Mouse (Mus musculus) MEL (cell line): ENCODE data around the gene Gm9774. TPM values are rescaled to one million over a fixed set of nuclear protein-coding genes. Genes with fewer than 3 reads are reported as not detected.

Experiments used
- DNase-seq: peaks from one replicate; pipeline ENCODE4 v3.0.0; 2011; ENCODE audit warnings: low read depth, low spot score
- H3K27ac ChIP-seq: 2 replicates; pipeline ENCODE4 v1.5.1; 2012; ENCODE audit warnings: low read depth, mild to moderate bottlenecking, control low read depth, low read length, moderate library complexity; ENCODE audit not compliant: control insufficient read depth
- H3K27me3 ChIP-seq, 2 experiments: fragments of 150-350 bp in 1 of 2; sonication (generic) in 1 of 2; 2 replicates each; pipeline ENCODE4 v1.6.1; 2012; ENCODE audit warnings: low read length in 2 of 2, mild to moderate bottlenecking in 2 of 2, improper control_type of control experiment in 1 of 2, moderate library complexity in 1 of 2; ENCODE audit not compliant: insufficient read depth in 2 of 2, control insufficient read depth in 1 of 2
- H3K36me3 ChIP-seq, 2 experiments: 2 replicates each; pipeline ENCODE4 v1.6.1; 2012 to 2014; ENCODE audit warnings: low read length in 2 of 2, improper control_type of control experiment in 1 of 2, inconsistent platforms in 1 of 2, mild to moderate bottlenecking in 1 of 2; ENCODE audit not compliant: insufficient read depth in 2 of 2, control insufficient read depth in 1 of 2
- H3K4me1 ChIP-seq, 2 experiments: fragments of 150-350 bp in 1 of 2; sonication (generic) in 1 of 2; 2 replicates each; pipeline ENCODE4 v1.6.1; 2012; ENCODE audit warnings: low read length in 2 of 2, improper control_type of control experiment in 1 of 2, mild to moderate bottlenecking in 1 of 2; ENCODE audit not compliant: insufficient read depth in 2 of 2, control insufficient read depth in 1 of 2
- H3K4me3 ChIP-seq, 2 experiments: fragments of 150-350 bp in 1 of 2; sonication (generic) in 1 of 2; 2 replicates each; pipeline ENCODE4 v1.5.1; 2012; ENCODE audit warnings: low read depth in 2 of 2, low read length in 2 of 2, mild to moderate bottlenecking in 2 of 2, moderate library complexity in 2 of 2, control low read depth in 1 of 2, improper control_type of control experiment in 1 of 2; ENCODE audit not compliant: control insufficient read depth in 1 of 2, insufficient read depth in 1 of 2
- H3K79me2 ChIP-seq: 2 replicates; pipeline ENCODE4 v1.6.1; 2012; ENCODE audit warnings: mild to moderate bottlenecking, low read length, moderate library complexity; ENCODE audit not compliant: control insufficient read depth, poor library complexity, insufficient read depth
- H3K9ac ChIP-seq: 2 replicates; pipeline ENCODE4 v1.6.1; 2012; ENCODE audit warnings: low read depth, mild to moderate bottlenecking, control low read depth, low read length, moderate library complexity; ENCODE audit not compliant: control insufficient read depth, poor library complexity, severe bottlenecking
- H3K9me3 ChIP-seq: fragments of 150-350 bp; sonication (generic); replicated peaks from 2 replicates; pipeline ENCODE4 v1.6.1; 2012; ENCODE audit warnings: mild to moderate bottlenecking, low read length, improper control_type of control experiment, moderate library complexity; ENCODE audit not compliant: insufficient read depth
- CHD1 ChIP-seq: IDR thresholded peaks from 2 replicates; pipeline ENCODE4 v1.6.1; 2012; ENCODE audit warnings: low read depth, mild to moderate bottlenecking, inconsistent platforms, low read length, improper control_type of control experiment
- CHD2 ChIP-seq: IDR thresholded peaks from 2 replicates; pipeline ENCODE4 v1.6.1; 2011; ENCODE audit warnings: low read length, improper control_type of control experiment
- CTCF ChIP-seq, 3 experiments: IDR thresholded peaks in 2 of 3; conservative IDR thresholded peaks in 1 of 3; 2 replicates each; pipeline ENCODE4 v1.5.1; 2011 to 2012; ENCODE audit warnings: low read length in 3 of 3, low read depth in 2 of 3, mild to moderate bottlenecking in 2 of 3, improper control_type of control experiment in 1 of 3, inconsistent platforms in 1 of 3, mixed read lengths in 1 of 3, moderate library complexity in 1 of 3; ENCODE audit not compliant: control insufficient read depth in 1 of 3, insufficient read depth in 1 of 3, poor library complexity in 1 of 3, severe bottlenecking in 1 of 3
- ELF1 ChIP-seq: IDR thresholded peaks from 2 replicates; pipeline ENCODE4 v1.6.1; 2014; ENCODE audit warnings: low read depth, mild to moderate bottlenecking, inconsistent platforms, low read length, improper control_type of control experiment, moderate library complexity
- ETS1 ChIP-seq: IDR thresholded peaks from 2 replicates; pipeline ENCODE4 v1.6.1; 2012; ENCODE audit warnings: low read depth, mild to moderate bottlenecking, inconsistent platforms, low read length, improper control_type of control experiment, moderate library complexity
- HCFC1 ChIP-seq: IDR thresholded peaks from 2 replicates; pipeline ENCODE4 v1.6.1; 2012; ENCODE audit warnings: low read depth, mild to moderate bottlenecking, inconsistent platforms, low read length, improper control_type of control experiment, moderate library complexity
- MAX ChIP-seq: IDR thresholded peaks from 2 replicates; pipeline ENCODE4 v1.6.1; 2011; ENCODE audit warnings: low read length, improper control_type of control experiment
- MAZ ChIP-seq: IDR thresholded peaks from 2 replicates; pipeline ENCODE4 v1.6.1; 2012; ENCODE audit warnings: low read depth, mild to moderate bottlenecking, inconsistent platforms, low read length, improper control_type of control experiment
- MXI1 ChIP-seq: IDR thresholded peaks from 2 replicates; pipeline ENCODE4 v1.6.1; 2011; ENCODE audit warnings: mild to moderate bottlenecking, low read depth, low read length, improper control_type of control experiment
- MYB ChIP-seq: IDR thresholded peaks from 2 replicates; pipeline ENCODE4 v1.6.1; 2011; ENCODE audit warnings: mild to moderate bottlenecking, low read depth, low read length, improper control_type of control experiment
- MYC ChIP-seq: IDR thresholded peaks from 2 replicates; pipeline ENCODE4 v1.6.1; 2011; ENCODE audit warnings: low read depth, mild to moderate bottlenecking, low read length, improper control_type of control experiment, moderate library complexity
- NELFE ChIP-seq: IDR thresholded peaks from 2 replicates; pipeline ENCODE4 v1.6.1; 2011; ENCODE audit warnings: low read depth, low read length, improper control_type of control experiment
- POLR2AphosphoS2 ChIP-seq: IDR thresholded peaks from 2 replicates; pipeline ENCODE4 v1.6.1; 2011; ENCODE audit warnings: low read length, improper control_type of control experiment
- POLR2AphosphoS5 ChIP-seq: IDR thresholded peaks from 2 replicates; pipeline ENCODE4 v1.6.1; 2012; ENCODE audit warnings: low read depth, borderline replicate concordance, mild to moderate bottlenecking, inconsistent platforms, low read length, moderate library complexity, mixed read lengths
- SIN3A ChIP-seq: IDR thresholded peaks from 2 replicates; pipeline ENCODE4 v1.6.1; 2012; ENCODE audit warnings: low read length, improper control_type of control experiment, inconsistent platforms
- SMC3 ChIP-seq: IDR thresholded peaks from 2 replicates; pipeline ENCODE4 v1.6.1; 2011; ENCODE audit warnings: low read depth, low read length, improper control_type of control experiment
- TAL1 ChIP-seq: IDR thresholded peaks from 2 replicates; pipeline ENCODE4 v1.6.1; 2012; ENCODE audit warnings: mild to moderate bottlenecking, inconsistent platforms, low read length, moderate library complexity, mixed read lengths
- TBP ChIP-seq: IDR thresholded peaks from 2 replicates; pipeline ENCODE4 v1.8.0; 2011; ENCODE audit warnings: low read depth, low read length, improper control_type of control experiment
- TCF12 ChIP-seq: IDR thresholded peaks from 2 replicates; pipeline ENCODE4 v1.6.1; 2014; ENCODE audit warnings: low read depth, mild to moderate bottlenecking, inconsistent platforms, low read length, improper control_type of control experiment, moderate library complexity
- ZC3H11A ChIP-seq: IDR thresholded peaks from 2 replicates; pipeline ENCODE4 v1.6.1; 2012; ENCODE audit warnings: low read depth, mild to moderate bottlenecking, inconsistent platforms, low read length, improper control_type of control experiment
- ZMIZ1 ChIP-seq: IDR thresholded peaks from 2 replicates; pipeline ENCODE4 v1.6.1; 2012; ENCODE audit warnings: low read depth, mild to moderate bottlenecking, inconsistent platforms, low read length, improper control_type of control experiment, moderate library complexity
- ZNF384 ChIP-seq: IDR thresholded peaks from 2 replicates; pipeline ENCODE4 v1.6.1; 2012; ENCODE audit warnings: low read depth, mild to moderate bottlenecking, inconsistent platforms, low read length, improper control_type of control experiment
- polyA plus RNA-seq, 2 experiments: library from polyadenylated mRNA; stranded (reverse) in 1 of 2; unstranded in 1 of 2; fragments of >175 nt in 1 of 2; fragments of >200 nt in 1 of 2; gene quantifications; 2 replicates each; pipeline versions ENCODE4 v1.2.1 to v1.2.4; 2012; ENCODE audit warnings: low replicate concordance in 2 of 2, low read depth in 1 of 2; ENCODE audit not compliant: insufficient read length in 2 of 2, insufficient read depth in 1 of 2, missing spikeins in 1 of 2
- total RNA-seq: library from RNA; depleted of rRNA; stranded (reverse); fragments of 300-350 nt; gene quantifications from 2 replicates; pipeline ENCODE4 v1.2.3, GENCODE M21; 2012; rRNA removed

Gm9774 gene
- total RNA-seq (17.4 and 26.0 TPM in 2 replicates), polyA plus RNA-seq (100 to 1,000 TPM; 107 to 140 TPM)

DNA sequence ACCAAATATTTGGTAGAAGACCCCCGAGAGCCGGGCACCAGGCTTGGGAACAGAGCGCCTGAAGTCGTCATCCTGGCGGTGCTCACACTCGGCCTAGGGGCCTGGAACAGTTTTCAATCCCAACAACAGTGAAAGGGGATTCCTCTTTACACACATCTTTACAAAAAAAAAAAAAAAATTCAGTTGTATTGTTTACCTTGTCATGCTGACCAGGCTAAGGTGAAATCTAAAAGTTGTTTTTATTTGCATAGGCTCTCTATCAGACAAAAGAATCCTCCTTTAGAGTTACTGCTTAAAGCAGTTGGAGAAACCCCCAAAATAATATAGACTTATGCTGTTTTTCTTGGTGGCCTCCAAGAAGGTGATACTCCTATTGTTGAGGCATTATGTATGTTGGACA is at the start of gene Gm9774:
Gene Gm9774, minus strand, starts transcription at position 101 of the 400 bp plus-strand sequence.
- no peaks in the 10 kb centered on the region for H3K9me3 ChIP-seq
- H3K4me1 ChIP-seq = no peaks in the 10 kb centered on the region
- no peaks in the 10 kb centered on the region for H3K27me3 ChIP-seq
- no peak for TF ChIP-seq HCFC1
- no peak for TF ChIP-seq TBP
- TF ChIP-seq TCF12 = no peak
- no peak for TF ChIP-seq SIN3A
- TF ChIP-seq POLR2AphosphoS2 = no peak
- no peak for TF ChIP-seq POLR2AphosphoS5
- no peak for TF ChIP-seq ETS1
- no peak for TF ChIP-seq SMC3
- no peak for TF ChIP-seq NELFE
- TF ChIP-seq MAZ = no peak
- TF ChIP-seq ZMIZ1 = no peak
- TF ChIP-seq CHD2 = no peak
- no peak for TF ChIP-seq CTCF (IDR thresholded peaks at IDR 0.05 in 2 of 3, conservative IDR thresholded peaks at IDR 0.05 in 1 of 3; ENCODE audit: control insufficient read depth in 1 of 3, insufficient read depth in 1 of 3, low read depth in 2 of 3, low read length in 3 of 3, poor library complexity in 1 of 3, severe bottlenecking in 1 of 3)
- TF ChIP-seq ZC3H11A = no peak
- no peak within 1 kb of the TSS for H3K4me3 ChIP-seq
- H3K27ac ChIP-seq = no peak within 1 kb of the TSS
- H3K79me2 ChIP-seq = no peaks in the 10 kb centered on the region
- H3K9ac ChIP-seq = no peak within 1 kb of the TSS
- no peak for DNase-seq
- no peaks in the 10 kb centered on the region for H3K36me3 ChIP-seq

DNA sequence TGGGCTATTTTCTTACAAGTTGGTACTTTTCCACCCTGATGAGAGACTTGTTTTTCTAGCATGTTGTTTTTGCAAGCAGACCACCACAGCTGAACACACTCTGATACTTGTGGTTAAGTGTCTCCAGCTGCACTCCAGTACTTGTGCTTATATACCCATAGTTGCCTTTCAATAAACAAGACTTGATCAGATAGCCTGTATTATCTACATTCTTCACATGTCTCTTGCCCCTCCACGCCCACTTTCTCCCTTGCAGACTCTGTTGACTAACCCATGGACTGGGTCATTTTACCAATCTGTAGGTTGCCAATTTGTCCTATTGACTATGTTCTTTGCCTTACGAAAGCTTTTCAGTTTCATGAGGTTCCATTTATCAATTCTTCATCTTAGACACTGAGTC is 40.9 kb upstream of the Gm9774 start:
- no peaks in the 10 kb centered on the region for H3K27me3 ChIP-seq
- no peak for TF ChIP-seq TAL1
- TF ChIP-seq ELF1 = no peak
- no peak for TF ChIP-seq MAX
- no peak for TF ChIP-seq ZNF384
- TF ChIP-seq CHD1 = no peak
- TF ChIP-seq MYC = no peak
- TF ChIP-seq MYB = no peak
- no peak for TF ChIP-seq MXI1
- DNase-seq = no peak
- H3K4me3 ChIP-seq = no peak overlapping the region
- H3K79me2 ChIP-seq = no peaks in the 10 kb centered on the region
- H3K36me3 ChIP-seq = no peaks in the 10 kb centered on the region
- no peaks in the 10 kb centered on the region for H3K4me1 ChIP-seq
- no peaks in the 10 kb centered on the region for H3K9me3 ChIP-seq
- H3K27ac ChIP-seq = no peak overlapping the region
- no peak overlapping the region for H3K9ac ChIP-seq
